Mouse (Mus musculus): ENCODE measurements around the gene Spata32. TPM values are rescaled to one million over a fixed set of nuclear protein-coding genes. Genes with fewer than 3 reads are reported as not detected.

The Spata32 gene
- polyA plus RNA-seq, 1 experiment from 2014 or later: 0.92 TPM

DNA sequence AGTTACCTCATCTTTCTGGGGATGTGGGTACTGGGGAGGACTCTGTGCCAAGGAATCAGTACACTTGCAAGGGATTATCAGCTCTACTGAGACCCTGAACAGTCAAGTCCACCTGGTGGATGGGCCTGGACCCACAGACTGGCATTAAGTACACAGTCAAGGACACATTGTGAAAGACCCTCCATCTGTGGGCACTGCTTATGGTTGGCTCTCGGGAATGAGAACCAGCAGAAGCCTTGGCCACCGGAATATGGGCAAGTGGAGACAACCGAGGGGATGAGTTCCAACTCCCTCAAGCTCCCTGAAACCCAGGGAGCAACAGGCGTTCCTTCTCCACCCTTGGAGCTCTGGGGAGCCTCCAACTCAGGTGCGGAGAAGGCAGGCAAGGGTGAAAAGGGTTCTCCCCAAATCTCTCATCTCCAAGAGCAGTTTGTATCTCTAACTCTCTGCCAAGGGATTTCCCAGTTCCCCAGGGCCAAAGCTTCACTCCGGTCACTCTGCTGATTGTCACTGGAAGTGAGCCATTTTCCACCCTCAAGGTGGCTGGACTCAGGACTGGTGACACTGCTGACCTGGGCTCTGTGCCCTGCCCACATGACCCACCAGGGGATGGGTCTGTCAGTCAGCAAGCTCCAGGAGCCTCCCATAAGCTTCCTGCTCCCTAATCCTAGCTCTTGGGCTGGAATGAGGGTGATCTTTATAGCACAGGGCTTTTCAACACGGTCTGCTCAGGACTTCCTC is 43.6 kb upstream of the Spata32 start:
- H3K36me3 ChIP-seq (ENCODE audit: control insufficient read depth, insufficient read depth, low read length): no peaks in the 10 kb centered on the region
- ATAC-seq (ENCODE audit: low read depth): no peak
- peaks cover 32% of the 10 kb centered on the region for H3K4me1 ChIP-seq (ENCODE audit: control insufficient read depth, insufficient read depth, low read length)
- no peak overlapping the region for H3K27ac ChIP-seq (ENCODE audit: low read depth, low read length)
- 91% methylated on average over 7 of the region's 7 CpGs for WGBS
- H3K9me3 ChIP-seq (ENCODE audit: control insufficient read depth, low read length): no peaks in the 10 kb centered on the region
- no peak overlapping the region for H3K4me3 ChIP-seq (ENCODE audit: low read depth, low read length)
- H3K27me3 ChIP-seq (ENCODE audit: control insufficient read depth, insufficient read depth, low read length): no peaks in the 10 kb centered on the region
- no peak overlapping the region for H3K9ac ChIP-seq (replicated peaks; ENCODE audit: low read depth, low read length)
- no peak overlapping the region for H3K4me2 ChIP-seq (ENCODE audit: low read depth, low read length)

DNA sequence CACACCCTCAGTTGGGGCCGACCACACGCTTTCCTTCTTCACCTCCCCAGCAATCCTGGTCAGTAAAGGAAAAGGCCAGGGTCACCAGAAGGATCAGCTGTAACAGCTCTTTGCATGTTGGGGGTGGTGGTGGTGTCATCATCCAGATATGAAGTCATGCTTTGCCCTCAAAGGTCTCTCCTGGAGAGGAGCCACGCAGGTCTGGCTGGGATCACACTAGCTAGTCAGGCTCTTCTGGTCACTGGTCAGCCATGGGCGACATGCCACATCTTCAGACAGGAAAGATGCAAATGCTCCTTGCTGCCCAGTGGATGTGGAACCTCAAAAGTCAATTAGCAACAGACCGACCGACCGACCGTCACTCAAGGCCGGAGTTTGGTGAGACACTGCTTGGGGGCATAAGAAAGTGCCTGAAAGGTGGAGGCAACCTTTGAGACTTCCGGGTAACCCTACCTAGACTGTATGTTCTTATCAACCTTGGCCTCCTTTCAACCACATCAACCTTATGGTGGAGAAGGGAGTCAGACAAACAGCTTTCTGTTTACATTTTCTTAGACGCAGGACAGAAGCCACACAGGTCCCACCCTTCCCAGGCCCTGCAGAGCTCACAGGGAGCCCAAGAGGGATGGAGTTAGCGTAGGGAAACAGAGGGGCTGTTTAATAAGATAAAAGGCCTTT is 42.4 kb upstream of the Spata32 start:
- 89% methylated on average over 12 of the region's 12 CpGs for WGBS
- H3K4me3 ChIP-seq (ENCODE audit: low read depth, low read length): no peak overlapping the region
- H3K9ac ChIP-seq (replicated peaks; ENCODE audit: low read depth, low read length): no peak overlapping the region
- no peak for ATAC-seq (ENCODE audit: low read depth)
- no peak overlapping the region for H3K4me2 ChIP-seq (ENCODE audit: low read depth, low read length)
- H3K4me1 ChIP-seq (ENCODE audit: control insufficient read depth, insufficient read depth, low read length): peaks cover 23% of the 10 kb centered on the region
- H3K9me3 ChIP-seq (ENCODE audit: control insufficient read depth, low read length): no peaks in the 10 kb centered on the region
- no peaks in the 10 kb centered on the region for H3K27me3 ChIP-seq (ENCODE audit: control insufficient read depth, insufficient read depth, low read length)
- no peaks in the 10 kb centered on the region for H3K36me3 ChIP-seq (ENCODE audit: control insufficient read depth, insufficient read depth, low read length)
- H3K27ac ChIP-seq (ENCODE audit: low read depth, low read length): no peak overlapping the region

DNA sequence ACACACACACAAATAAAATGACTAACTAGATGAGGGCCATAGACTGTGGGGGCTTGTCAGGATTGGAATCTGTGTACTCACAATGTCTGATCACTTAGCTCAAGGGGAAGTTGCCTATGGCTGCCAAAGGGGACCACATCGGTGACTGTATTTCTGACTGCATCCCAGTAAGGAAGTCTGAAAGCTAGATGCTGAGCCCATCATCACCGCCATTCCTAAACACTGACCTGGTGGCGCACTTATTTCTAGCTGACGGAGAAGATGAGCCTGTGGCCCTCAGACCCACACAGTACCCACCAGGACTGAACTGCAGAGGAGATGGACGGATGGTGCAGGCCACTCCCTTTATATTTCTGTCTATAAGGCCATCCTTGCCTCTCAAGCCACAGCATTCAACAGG is 41.8 kb upstream of the Spata32 start:
- no peak overlapping the region for H3K9ac ChIP-seq (replicated peaks; ENCODE audit: low read depth, low read length)
- H3K4me3 ChIP-seq (ENCODE audit: low read depth, low read length): no peak overlapping the region
- H3K4me2 ChIP-seq (ENCODE audit: low read depth, low read length): no peak overlapping the region
- H3K27me3 ChIP-seq (ENCODE audit: control insufficient read depth, insufficient read depth, low read length): no peaks in the 10 kb centered on the region
- H3K36me3 ChIP-seq (ENCODE audit: control insufficient read depth, insufficient read depth, low read length): no peaks in the 10 kb centered on the region
- ATAC-seq (ENCODE audit: low read depth): no peak
- peaks cover 18% of the 10 kb centered on the region for H3K4me1 ChIP-seq (ENCODE audit: control insufficient read depth, insufficient read depth, low read length)
- no peak overlapping the region for H3K27ac ChIP-seq (ENCODE audit: low read depth, low read length)
- no peaks in the 10 kb centered on the region for H3K9me3 ChIP-seq (ENCODE audit: control insufficient read depth, low read length)
- 94% methylated on average over 5 of the region's 5 CpGs for WGBS

DNA sequence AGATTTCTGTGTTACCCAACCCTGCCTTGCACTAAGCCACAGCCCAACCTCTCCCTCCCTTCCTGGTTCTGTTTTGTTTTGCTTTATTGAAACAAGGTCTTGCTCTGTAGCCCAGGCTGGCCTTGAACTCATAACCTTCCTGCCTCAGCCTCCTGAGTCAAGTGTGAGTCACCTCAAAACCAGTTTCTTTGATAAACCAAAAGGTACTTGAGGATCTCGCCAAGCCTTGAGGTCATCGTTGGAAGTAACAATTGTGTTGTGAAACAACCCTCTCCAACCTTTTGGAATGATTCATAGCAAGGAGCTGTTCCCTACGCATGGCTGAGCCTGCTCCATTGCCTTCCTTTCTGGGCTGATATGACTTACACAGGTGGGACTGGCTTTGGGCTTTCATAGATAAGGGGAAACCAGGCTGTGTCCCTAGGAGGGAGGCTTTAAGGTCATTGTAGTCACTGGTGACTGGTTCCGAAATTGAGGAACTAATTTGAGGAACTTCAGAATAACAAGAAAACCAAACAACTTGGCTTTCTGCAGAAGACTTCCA is 39.8 kb upstream of the Spata32 start:
- Histone ChIP-seq H3K36me3 (ENCODE audit: control insufficient read depth, insufficient read depth, low read length) (no peaks in the 10 kb centered on the region), H3K27me3 (ENCODE audit: control insufficient read depth, insufficient read depth, low read length) (no peaks in the 10 kb centered on the region), H3K27ac (ENCODE audit: low read depth, low read length) (no peak overlapping the region), H3K4me3 (ENCODE audit: low read depth, low read length) (no peak overlapping the region), H3K9ac (replicated peaks; ENCODE audit: low read depth, low read length) (no peak overlapping the region), H3K9me3 (ENCODE audit: control insufficient read depth, low read length) (no peaks in the 10 kb centered on the region), H3K4me1 (ENCODE audit: control insufficient read depth, insufficient read depth, low read length) (peaks cover 6% of the 10 kb centered on the region), H3K4me2 (ENCODE audit: low read depth, low read length) (no peak overlapping the region)
- no peak for ATAC-seq (ENCODE audit: low read depth)
- WGBS: 90% methylated on average over 4 of the region's 4 CpGs

DNA sequence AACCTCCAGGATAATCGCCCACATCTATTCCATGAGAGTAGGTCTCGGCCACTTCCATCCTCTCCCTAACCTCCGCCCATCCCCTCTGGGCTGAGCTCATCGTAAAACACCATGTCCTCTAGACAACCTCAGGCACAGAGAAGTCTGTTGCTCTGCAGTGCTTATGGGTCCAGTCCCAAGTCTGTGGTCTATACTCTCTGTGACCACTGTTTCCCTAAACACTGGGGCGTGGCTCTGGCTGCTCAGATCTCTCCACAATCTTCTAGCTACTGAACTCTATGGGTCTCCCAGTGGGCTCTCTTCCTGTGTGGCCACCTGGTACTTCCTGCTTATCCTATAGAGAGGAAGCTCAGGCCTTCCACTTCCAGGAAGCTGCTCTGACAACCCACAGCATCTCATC is 35.4 kb upstream of the Spata32 start:
- Histone ChIP-seq H3K36me3 (ENCODE audit: control insufficient read depth, insufficient read depth, low read length) (no peaks in the 10 kb centered on the region), H3K27ac (ENCODE audit: low read depth, low read length) (no peak overlapping the region), H3K4me2 (ENCODE audit: low read depth, low read length) (no peak overlapping the region), H3K9ac (replicated peaks; ENCODE audit: low read depth, low read length) (no peak overlapping the region), H3K27me3 (ENCODE audit: control insufficient read depth, insufficient read depth, low read length) (no peaks in the 10 kb centered on the region), H3K9me3 (ENCODE audit: control insufficient read depth, low read length) (no peaks in the 10 kb centered on the region), H3K4me3 (ENCODE audit: low read depth, low read length) (no peak overlapping the region), H3K4me1 (ENCODE audit: control insufficient read depth, insufficient read depth, low read length) (no peaks in the 10 kb centered on the region)
- WGBS: 77% methylated on average over 5 of the region's 5 CpGs
- no peak for ATAC-seq (ENCODE audit: low read depth)

DNA sequence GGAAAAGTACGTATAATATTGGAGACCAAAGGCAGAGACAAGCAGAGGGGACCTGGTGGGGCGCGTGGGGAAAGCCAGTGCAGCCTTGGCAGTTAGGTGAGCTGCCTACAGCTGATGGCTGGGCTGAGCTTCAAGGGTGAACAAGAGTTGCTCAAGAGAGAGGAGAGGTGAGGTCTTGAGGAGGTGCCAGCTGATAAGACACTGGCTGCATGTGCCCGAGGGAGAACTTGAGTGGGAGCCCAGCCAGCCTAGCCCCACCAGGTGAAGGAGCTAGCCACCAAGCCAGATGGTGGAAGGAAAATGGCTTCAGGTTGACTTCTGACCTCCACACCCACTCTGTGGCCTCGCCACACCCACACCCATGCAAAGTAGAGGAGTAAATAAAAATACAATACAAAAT is 34.1 kb upstream of the Spata32 start:
- Histone ChIP-seq H3K4me2 (ENCODE audit: low read depth, low read length) (no peak overlapping the region), H3K4me1 (ENCODE audit: control insufficient read depth, insufficient read depth, low read length) (no peaks in the 10 kb centered on the region), H3K9ac (replicated peaks; ENCODE audit: low read depth, low read length) (no peak overlapping the region), H3K27ac (ENCODE audit: low read depth, low read length) (no peak overlapping the region), H3K27me3 (ENCODE audit: control insufficient read depth, insufficient read depth, low read length) (no peaks in the 10 kb centered on the region), H3K36me3 (ENCODE audit: control insufficient read depth, insufficient read depth, low read length) (no peaks in the 10 kb centered on the region), H3K9me3 (ENCODE audit: control insufficient read depth, low read length) (no peaks in the 10 kb centered on the region), H3K4me3 (ENCODE audit: low read depth, low read length) (no peak overlapping the region)
- ATAC-seq (ENCODE audit: low read depth): no peak
- WGBS: 94% methylated on average over 5 of the region's 5 CpGs

DNA sequence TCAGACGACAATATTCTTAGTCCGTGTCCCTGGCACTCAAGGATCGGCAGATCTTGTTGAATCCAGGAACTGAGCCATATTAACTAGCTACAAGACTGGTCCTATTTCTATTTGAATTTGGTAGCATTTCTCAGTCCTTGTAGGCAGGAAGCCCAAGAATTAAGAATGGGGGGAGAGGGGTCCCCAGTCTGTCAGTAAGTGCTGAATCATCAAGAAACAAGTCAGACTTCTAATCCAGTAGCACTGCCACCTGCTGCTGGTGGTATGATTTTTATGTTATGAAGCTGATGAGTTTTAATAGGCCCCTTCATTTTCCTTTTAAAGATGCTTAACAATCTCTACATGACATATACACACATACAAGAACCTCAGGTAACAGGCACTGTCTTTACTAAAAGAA is 32.1 kb upstream of the Spata32 start:
- H3K4me3 ChIP-seq (ENCODE audit: low read depth, low read length): no peak overlapping the region
- H3K27me3 ChIP-seq (ENCODE audit: control insufficient read depth, insufficient read depth, low read length): no peaks in the 10 kb centered on the region
- peaks cover 6% of the 10 kb centered on the region; the same call in 1 of the 2 replicates for H3K4me1 ChIP-seq (ENCODE audit: control insufficient read depth, insufficient read depth, low read length)
- ATAC-seq (ENCODE audit: low read depth): no peak
- H3K9ac ChIP-seq (replicated peaks; ENCODE audit: low read depth, low read length): no peak overlapping the region
- no peaks in the 10 kb centered on the region for H3K9me3 ChIP-seq (ENCODE audit: control insufficient read depth, low read length)
- H3K27ac ChIP-seq (ENCODE audit: low read depth, low read length): no peak overlapping the region
- no peak overlapping the region for H3K4me2 ChIP-seq (ENCODE audit: low read depth, low read length)
- H3K36me3 ChIP-seq (ENCODE audit: control insufficient read depth, insufficient read depth, low read length): no peaks in the 10 kb centered on the region
- WGBS: 96% methylated on average over 3 of the region's 3 CpGs

DNA sequence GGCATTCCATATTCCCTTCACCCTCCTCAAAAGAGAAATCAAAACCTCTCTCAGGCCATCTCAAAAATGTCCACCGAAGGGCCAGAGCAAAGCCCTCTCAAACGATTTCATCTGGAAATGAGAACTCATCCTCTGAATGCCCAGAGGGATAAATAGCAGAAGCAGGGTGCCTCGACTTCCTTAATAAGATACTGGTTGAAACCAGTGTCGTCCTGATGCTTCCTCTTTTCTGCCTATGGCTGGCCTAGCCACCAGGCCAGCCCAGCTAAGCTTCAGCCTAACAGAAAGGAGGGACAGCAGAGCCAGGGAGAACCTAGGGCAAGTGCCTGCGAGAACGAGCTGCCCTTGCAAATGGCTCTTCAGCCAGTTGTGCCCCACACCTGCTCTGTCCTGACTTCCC is 31.3 kb upstream of the Spata32 start:
- Histone ChIP-seq H3K9ac (replicated peaks; ENCODE audit: low read depth, low read length) (no peak overlapping the region), H3K27me3 (ENCODE audit: control insufficient read depth, insufficient read depth, low read length) (no peaks in the 10 kb centered on the region), H3K9me3 (ENCODE audit: control insufficient read depth, low read length) (no peaks in the 10 kb centered on the region), H3K4me2 (ENCODE audit: low read depth, low read length) (no peak overlapping the region), H3K4me3 (ENCODE audit: low read depth, low read length) (no peak overlapping the region), H3K27ac (ENCODE audit: low read depth, low read length) (no peak overlapping the region), H3K4me1 (ENCODE audit: control insufficient read depth, insufficient read depth, low read length) (peaks cover 6% of the 10 kb centered on the region; the same call in 1 of the 2 replicates), H3K36me3 (ENCODE audit: control insufficient read depth, insufficient read depth, low read length) (no peaks in the 10 kb centered on the region)
- no peak for ATAC-seq (ENCODE audit: low read depth)
- 80% methylated on average over 6 of the region's 6 CpGs for WGBS

DNA sequence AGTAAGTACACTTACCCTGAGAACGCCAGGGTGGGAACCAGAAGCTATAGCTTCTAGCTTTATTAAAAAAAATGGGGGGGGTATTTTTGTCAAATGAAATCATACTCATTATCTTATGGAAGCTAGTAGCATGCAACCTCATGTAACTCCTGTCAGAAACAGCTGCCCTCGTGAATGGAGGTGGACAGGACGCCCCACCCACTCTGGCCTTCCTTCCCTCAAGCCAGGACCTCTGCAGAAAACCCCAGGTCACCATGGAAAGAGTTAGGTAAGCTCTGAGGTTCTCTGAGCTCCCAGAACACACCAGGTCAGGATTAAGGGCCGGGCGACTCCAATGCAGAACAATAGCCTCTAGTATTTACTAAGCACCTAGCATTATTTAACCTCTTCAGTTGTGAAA is 30.6 kb upstream of the Spata32 start:
- no peak for ATAC-seq (ENCODE audit: low read depth)
- Histone ChIP-seq H3K27me3 (ENCODE audit: control insufficient read depth, insufficient read depth, low read length) (no peaks in the 10 kb centered on the region), H3K4me1 (ENCODE audit: control insufficient read depth, insufficient read depth, low read length) (peaks cover 6% of the 10 kb centered on the region; the same call in 1 of the 2 replicates), H3K4me2 (ENCODE audit: low read depth, low read length) (no peak overlapping the region), H3K9me3 (ENCODE audit: control insufficient read depth, low read length) (no peaks in the 10 kb centered on the region), H3K4me3 (ENCODE audit: low read depth, low read length) (no peak overlapping the region), H3K27ac (ENCODE audit: low read depth, low read length) (no peak overlapping the region), H3K9ac (replicated peaks; ENCODE audit: low read depth, low read length) (no peak overlapping the region), H3K36me3 (ENCODE audit: control insufficient read depth, insufficient read depth, low read length) (no peaks in the 10 kb centered on the region)
- 86% methylated on average over 5 of the region's 5 CpGs for WGBS

Data from neural tube, embryonic 14.5 days (tissue).